Mouse (Mus musculus): Measurements from ENCODE around the gene Smarcb1.

Gene Smarcb1

DNA sequence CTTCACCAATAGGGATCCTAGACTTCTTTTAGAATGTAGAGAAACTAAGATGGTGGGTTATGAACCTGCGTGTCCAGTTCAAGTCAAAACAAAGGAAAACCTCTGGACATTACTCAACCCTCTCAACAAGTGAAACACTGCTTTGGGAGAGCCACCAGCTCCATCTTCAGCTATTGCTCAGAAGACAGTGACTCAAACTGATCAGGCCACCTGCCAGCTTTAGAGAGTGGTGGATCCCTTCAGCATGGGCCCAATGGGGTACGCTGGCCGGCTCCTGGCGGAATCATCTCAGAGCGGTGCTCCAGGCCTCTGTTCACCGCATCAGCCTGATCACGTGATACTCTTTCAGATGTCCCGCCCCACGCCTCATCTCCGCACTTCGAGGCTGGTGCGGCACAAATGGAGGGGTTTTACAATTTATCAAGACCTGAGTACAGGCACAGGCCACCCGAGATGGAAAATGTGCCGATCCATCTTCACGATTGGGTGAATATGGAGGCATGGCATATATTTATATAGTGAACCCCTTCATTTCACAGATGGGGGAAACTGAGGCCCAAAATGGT, 65.9 kb downstream of the Smarcb1 start:
- no peak for DNase-seq (ENCODE audit: low spot score)

DNA sequence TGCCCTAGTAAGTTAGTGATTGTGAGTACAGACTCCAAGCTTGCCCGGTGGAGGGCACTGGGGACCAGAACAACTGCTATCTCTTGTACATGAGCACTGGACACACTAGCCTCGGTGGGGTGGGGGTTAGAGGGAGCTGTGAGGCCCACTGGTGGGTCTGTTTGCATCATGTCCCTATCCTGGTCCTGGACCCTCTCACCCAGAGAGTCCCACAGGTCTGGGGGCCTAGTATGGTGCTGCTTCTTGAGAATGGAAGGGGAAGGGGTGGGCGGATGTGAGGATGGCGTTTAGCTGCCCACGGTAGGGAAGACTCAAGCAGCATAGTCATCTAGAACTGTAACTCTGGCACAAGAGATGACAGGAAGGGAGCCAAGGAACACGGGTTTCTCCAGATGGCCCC, 66.6 kb downstream of the Smarcb1 start:
- no peak for DNase-seq (ENCODE audit: low spot score)

DNA sequence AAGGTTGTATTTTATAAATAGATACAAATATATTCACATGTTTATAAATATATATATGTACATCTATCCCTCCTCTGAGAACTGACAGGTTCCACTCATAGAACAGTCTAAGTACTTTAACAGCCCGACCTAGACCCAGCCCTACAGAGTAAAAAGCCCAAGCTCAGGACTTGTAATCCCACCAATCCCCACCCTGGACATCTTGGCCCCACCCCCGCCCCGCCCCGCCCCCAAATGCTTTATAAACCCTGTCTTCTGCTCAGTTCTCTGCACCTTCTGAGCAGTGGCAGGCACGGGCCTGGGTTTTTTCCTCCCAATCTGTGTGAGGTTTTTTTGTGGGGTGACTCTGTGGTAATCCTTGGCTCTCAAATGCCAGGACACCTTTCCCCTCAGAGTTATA, 67.3 kb downstream of the Smarcb1 start:
- DNase-seq (ENCODE audit: low spot score), result no peak

DNA sequence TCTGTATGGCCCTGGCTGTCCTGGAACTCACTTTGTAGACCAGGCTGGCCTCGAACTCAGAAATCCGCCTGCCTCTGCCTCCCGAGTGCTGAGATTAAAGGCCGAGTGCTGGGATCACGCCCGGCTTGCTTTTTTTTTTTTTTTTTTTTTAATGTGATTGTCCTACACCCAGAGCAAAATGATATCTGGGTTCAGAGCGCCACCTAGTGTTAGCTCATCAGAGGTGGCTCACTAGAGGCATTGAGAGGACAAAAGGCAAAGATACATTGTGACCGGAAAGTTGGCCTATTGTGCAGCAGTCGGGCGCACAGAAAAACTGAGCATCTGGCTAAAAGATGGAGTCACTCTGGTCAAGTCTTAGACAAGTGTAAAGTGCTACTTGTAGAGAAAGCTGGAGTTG, 68.0 kb downstream of the Smarcb1 start:
- peak; percentile 83 for DNase-seq (ENCODE audit: low spot score)

DNA sequence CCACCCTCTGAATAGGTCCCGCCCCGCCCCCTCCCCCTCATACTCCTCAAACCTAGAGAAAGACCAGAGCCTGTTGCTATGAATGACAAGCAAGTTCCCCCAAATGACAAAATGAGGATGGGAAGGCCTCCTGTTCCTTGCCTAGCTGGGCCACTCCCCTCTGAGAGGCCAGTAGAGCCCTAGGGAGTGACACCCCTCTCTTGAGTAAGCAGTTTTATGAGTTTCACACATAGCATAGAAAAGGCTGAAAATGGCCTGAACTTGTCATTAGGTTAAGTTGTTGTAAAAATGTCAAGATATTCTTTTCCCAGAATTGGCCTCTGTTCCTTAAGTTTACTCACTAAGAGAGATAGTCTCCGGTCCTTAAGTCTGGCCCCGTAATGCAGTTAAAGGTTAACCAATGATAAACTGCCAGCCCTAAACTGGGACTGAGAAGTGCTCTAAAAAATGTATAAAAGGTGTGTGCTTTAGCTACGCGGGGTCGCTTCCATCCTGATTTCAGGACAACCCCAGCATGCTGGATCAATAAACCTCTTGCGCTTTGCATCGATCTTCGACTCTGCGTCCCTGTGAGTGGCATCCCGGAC, 68.8 kb downstream of the Smarcb1 start:
- DNase-seq (ENCODE audit: low spot score), result no peak

DNA sequence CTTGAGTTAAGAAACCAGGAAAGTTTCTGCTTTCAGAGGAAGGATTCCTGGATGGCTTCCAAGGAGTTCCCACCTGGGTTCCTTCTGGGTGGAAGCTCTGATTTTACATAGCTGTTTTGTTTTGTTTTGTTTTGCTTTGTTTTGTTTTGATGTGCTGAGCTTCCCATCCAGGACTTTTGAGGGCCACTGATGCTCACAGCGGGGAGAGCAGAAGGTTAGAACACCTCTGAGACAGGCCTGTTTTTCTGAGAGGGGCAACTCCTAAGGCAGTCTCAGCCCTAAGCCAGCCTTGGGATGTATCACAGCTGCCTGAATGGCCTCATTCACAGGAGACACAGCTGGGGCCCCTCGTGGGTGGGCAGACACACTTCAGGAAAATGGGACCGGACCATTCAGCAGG, 69.7 kb downstream of the Smarcb1 start:
- no peak for DNase-seq (ENCODE audit: low spot score)

DNA sequence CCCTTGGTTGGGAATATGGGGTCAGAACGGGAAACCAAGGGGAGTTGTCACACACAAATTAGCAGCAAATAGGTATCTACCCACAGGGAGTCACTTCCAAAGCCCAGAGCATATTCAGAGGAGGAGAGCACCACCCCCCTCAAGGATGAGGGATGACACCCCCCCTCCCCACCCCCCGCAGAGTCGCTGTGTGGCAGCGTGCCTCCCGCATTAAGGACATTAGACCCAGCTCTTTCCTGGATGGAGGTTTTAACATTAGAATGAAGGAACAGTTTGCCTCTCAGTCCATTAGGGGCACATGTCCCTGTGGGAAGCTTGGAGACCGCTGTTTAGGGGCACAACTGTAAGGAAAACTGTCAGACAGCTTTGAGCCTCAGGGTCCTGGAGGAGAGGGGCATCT, 70.3 kb downstream of the Smarcb1 start:
- no peak for DNase-seq (ENCODE audit: low spot score)

DNA sequence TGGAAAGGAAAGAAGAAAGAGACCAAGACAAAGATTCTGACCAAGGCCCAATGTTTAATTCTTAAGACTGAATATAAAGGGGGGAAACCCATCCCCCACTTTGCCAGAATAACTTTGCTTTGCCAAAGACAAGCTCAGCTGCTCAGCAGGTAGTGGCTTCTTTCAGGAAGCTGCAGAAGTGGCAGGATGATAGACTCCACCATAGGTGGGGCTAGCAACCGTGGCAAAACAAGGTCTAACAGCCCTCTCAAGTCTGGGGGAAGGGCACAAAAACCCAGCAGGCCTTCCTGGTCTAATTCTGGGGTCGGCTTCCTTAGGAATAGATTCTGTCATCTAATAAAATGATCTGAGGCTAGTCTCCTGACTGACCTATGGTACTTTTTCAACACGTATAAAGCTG, 73.0 kb downstream of the Smarcb1 start:
- DNase-seq (ENCODE audit: low spot score), result no peak
